Mouse (Mus musculus) lung, postnatal 36 days (tissue): ENCODE results near the gene Gm21789.
"Not testable (repeated sequence)": the region's sequence is repeated elsewhere in the genome, so short reads cannot be mapped to it uniquely, and the experiment has no call there.

Experiments used
- DNase-seq: peaks from one replicate; pipeline ENCODE4 v3.0.0; 2022; ENCODE audit warnings: mixed read lengths

The Gm21789 gene

DNA sequence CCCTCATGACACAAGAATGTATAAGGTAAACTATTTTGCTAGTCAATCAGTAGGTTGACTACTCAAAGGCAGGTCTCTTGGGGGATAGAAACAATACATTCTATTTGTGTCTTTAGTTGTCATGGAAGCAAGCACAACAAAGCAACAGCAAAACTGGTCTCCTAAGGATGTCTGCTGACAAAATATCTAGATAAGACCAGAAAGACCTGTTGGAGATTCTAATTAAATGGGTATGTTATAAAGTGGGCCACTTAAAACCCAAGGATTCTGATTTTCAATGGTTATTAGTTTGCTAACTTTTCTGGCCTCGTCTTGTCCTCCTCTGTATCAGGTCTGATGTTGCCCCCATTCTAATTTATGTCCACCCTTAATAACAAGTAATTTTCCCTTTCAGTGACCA lies at the start of gene Gm21789:
Gene Gm21789, plus strand, starts transcription at position 301 of the 400 bp plus-strand sequence.
- not testable (repeated sequence) for DNase-seq

DNA sequence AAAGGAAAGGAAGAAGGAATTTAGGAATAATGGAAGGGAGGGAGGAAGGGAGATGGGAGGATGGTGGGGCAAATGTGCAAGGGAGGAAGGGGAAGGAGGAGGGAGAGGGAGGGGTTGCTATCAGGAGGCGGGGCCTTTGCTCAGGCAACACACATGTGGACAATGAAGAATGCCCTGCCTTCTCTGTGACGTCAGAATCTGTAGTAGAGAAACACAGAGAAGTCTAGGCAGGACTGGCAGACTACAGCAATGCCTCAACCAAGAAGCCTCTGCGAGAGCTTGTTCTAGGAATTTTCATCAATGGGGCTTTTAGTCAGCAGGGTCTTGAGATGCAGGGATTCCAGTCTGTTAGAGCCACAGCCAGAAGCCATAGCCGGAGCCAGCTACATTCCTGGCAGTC lies 47.2 kb upstream of the Gm21789 start, which contains the start of gene Btbd35f30:
Gene Btbd35f30, plus strand, starts transcription at position 301 of the 400 bp plus-strand sequence.
- DNase-seq: not testable (repeated sequence)

DNA sequence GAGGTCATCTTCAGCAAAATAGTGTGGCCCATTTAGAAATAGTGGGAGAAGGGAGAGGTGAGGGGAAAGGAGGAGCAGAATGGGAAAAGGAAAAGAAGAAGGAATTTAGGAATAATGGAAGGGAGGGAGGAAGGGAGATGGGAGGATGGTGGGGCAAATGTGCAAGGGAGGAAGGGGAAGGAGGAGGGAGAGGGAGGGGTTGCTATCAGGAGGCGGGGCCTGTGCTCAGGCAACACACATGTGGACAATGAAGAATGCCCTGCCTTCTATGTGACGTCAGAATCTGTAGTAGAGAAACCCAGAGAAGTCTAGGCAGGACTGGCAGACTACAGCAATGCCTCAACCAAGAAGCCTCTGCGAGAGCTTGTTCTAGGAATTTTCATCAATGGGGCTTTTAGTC lies 32.0 kb downstream of the Gm21789 start, which contains the start of gene Btbd35f5:
Gene Btbd35f5, plus strand, starts transcription at position 301 of the 400 bp plus-strand sequence.
- not testable (repeated sequence) for DNase-seq
